Mouse (Mus musculus) fibroblast of lung, adult 2 months (primary cell): ENCODE measurements around the gene Ddx43.
A peak's percentile ranks its signal among the peaks of the same experiment; 100 is the strongest.

Experiments used
- DNase-seq: peaks from one replicate; pipeline ENCODE4 v3.0.0-alpha.2; 2011; ENCODE audit warnings: low read depth

Gene Ddx43

DNA sequence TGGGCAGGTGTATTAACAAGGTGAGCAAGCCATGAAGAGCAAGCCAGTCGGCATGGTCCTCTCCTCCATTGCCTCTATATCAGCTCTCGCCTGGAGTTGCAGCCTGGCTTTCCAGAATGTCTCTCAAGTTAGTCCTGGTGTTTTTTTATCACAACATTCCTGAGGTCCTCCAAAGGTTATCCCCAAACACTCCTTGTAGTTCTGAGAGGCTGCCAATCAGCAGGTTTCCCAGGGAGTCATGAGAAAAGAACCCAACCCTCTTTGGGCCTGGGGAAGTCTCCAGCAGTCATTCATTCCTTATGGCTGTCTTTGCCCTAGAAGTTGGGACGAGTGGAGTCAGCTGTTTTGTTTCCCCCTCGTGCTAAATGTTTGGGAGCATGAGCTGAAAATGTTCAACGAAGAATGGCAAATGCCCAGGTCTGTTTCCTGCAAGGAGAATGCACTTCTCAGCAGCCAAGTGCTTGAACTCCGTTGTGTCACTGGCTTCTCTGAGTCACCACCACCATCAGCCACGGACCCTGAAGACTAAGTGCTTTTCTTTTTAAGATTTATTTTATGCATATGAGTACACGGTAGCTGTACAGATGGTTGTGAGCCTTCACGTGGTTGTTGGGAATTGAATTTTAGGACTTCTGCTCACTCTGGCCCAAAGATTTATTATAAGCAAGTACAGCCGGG lies 22.6 kb upstream of the Ddx43 start:
- DNase-seq: no peak

GRCm38 (mm10) chr9:78374397-78374796 lies 21.2 kb upstream of the Ddx43 start:
- no peak for DNase-seq

DNA sequence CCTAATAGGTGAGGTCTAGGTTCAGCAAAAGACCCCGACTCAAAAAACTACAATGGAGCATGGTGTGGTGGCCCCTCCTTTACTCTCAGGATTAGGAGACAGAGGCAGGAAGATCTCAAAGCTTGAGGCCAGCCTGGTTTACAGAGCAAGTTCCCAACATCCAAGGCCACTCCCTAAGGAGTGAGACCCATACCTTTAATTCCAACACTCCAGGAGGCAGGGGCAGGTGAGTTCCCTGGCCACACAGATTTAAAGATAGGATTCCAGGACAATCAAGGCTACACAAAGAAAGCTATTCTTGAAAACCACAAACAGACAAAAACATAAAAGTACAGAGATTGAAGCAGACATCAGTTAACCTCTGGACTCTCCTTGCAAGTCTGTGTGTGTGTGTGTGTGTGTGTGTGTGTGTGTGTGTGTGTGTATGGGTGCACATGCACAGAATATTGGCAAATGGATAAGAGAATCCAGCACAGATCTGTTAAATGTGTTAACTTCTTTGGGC lies 20.6 kb upstream of the Ddx43 start:
- no peak for DNase-seq

- DNase-seq: no peak
Observed at GRCm38 (mm10) chr9:78375486-78375885, 20.1 kb upstream of the Ddx43 start.

GRCm38 (mm10) chr9:78377546-78377945 lies 18.0 kb upstream of the Ddx43 start:
- DNase-seq: no peak

DNA sequence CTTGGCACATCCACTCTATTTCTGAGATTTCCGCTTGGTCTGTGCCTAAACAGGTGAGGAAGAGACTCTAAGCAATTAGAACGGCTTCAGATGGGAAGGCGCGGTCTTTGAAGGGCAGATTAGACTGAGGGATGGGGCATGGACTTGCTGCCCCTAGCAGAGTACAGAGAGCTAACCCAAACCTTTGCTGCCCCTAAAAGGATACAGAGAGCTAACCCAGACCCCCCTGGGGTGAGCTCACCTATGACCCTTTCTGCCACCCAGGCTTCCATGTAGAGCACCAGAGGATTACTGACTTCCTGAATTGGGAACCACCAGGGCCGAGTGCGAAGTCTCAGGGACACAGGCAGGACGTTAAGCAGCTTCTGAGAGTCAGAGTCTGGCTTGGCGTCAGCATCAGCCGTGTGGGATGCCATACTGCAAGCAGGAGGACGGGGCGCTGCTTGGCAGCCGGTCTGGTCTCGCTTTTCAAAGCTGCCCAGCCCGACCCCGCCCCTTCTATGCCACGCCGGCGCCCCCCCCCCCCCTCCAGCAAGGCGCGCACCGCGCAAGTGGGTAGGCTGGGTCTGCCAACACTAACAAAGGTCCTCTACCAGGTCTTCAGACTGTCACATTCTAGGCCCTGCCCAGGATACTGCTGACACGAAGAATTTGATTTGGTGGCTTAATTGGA lies 17.3 kb upstream of the Ddx43 start, which contains the start of gene Ooep:
Ooep (minus strand) TSS at position 613 of the 673 bp plus-strand sequence.
- DNase-seq: no peak

GRCm38 (mm10) chr9:78385893-78386292 lies 9.7 kb upstream of the Ddx43 start:
- no peak for DNase-seq

- DNase-seq: no peak
Observed at GRCm38 (mm10) chr9:78386947-78387346, 8.6 kb upstream of the Ddx43 start.

GRCm38 (mm10) chr9:78389981-78390380 lies 5.6 kb upstream of the Ddx43 start:
- DNase-seq: peak; percentile 27

GRCm38 (mm10) chr9:78393741-78394140 lies 1.8 kb upstream of the Ddx43 start:
- DNase-seq: no peak

DNA sequence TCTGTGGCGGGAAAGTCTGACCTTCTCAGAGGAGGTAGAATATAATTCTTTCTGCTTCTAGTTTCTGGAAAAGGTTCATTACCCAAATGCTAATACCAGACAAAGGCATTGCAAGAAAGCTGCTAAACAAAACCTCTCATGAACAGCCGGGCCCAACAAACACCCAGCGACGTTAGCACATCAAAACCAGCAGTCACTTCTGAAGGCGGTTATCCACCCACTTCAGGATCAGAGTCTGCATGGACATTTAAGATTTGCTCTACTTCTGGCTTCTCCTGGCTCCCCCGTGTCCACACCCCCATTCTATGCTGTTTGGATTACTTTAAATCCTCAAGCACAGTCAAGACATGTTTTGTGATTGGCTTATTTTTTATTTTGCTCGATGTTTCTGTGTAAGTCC lies 975 bp upstream of the Ddx43 start:
- no peak for DNase-seq

- DNase-seq: no peak
Observed at GRCm38 (mm10) chr9:78395244-78395629, 340 bp upstream of the Ddx43 start.

- no peak for DNase-seq
Observed at GRCm38 (mm10) chr9:78396517-78396916, 940 bp downstream of the Ddx43 start.

- no peak for DNase-seq
Observed at GRCm38 (mm10) chr9:78400570-78400969, 5.0 kb downstream of the Ddx43 start.

GRCm38 (mm10) chr9:78401596-78401995 lies 6.0 kb downstream of the Ddx43 start:
- DNase-seq: no peak

DNA sequence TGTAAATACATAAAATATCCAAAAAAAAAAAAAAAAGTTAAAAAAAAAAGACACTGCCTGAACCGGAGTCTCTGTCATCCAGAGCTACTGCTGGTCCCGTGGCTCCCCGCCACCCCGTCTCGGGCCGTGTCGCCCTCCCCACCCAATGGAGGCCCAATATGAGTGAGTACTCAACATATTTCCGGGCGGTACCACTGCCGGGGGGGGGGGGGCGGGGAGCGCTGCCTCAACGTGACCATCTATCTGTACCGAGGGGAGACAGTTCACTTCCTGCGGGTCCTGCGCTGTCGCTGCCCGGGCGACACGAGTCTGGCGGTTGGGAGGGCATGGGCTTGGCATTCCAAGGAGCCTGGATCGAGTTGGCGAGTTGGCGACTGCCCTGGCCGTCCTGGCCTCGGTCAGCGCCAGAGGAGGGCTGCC lies 31.8 kb downstream of the Ddx43 start:
- no peak for DNase-seq

DNA sequence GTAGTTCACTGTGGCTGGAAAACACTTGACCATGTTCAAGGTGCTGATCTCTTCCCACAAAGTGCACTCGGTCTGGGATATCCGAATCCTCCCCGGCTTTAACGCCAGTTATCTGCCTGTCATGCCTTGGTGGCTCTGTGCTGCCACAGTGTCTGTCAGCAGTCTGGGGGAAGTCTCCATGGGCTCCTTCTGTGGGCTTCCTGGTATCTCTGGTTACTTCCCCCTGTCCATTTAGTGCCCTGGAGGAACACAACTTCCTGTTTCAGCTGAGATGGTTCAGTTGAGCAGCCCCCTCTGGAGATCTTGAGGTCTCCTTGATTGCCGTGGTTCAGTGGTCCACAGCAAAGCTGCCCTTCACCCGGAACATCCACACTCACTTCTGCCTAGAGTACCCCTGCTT lies 32.6 kb downstream of the Ddx43 start:
- no peak for DNase-seq

DNA sequence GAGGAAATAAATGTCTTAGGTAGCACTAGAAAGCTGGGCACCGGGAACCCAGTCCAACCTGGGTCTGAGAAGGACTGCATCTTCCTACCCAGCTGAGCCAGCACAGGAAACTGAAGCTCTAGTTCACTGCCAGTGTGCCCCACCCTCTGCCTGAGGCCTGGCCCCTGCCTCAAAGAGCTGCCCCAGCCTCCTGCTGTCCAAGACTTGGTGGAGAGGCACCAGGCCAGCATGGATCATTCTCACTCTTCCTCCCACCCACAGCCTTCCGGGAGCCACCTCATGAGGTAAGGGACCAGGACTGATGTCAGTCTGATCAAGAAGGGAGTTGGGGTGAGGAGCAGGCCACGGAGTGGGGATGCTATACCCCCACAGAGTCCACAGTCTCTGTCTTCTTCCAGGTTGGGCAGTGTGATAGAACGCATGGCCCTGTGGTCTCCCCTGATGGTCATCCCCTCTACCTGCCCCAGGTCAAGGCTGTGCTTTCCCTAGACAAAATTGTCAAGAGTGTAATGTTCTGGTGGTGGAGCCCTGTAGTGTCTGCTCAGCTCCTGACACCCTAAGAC lies 33.4 kb downstream of the Ddx43 start:
- DNase-seq: no peak

GRCm38 (mm10) chr9:78429551-78429950 lies 34.0 kb downstream of the Ddx43 start:
- no peak for DNase-seq

DNA sequence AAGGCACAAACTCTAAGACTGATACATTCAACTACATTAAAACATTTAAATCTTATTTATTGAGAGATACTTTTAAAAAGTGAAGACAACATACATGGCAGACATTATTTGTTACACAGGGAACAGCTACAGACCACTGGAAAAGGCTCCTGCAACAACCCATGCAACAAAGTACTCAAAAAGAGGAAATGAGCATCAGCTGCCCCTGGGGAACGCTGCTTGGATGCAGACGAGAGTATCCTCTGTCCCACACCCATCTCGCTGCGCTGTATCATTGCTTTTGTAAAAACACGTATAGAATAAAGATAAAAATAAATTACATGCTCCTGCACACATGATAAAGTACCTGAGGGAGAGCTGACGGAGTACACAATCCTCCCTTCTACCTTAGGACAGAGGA lies 34.9 kb downstream of the Ddx43 start:
- no peak for DNase-seq

DNA sequence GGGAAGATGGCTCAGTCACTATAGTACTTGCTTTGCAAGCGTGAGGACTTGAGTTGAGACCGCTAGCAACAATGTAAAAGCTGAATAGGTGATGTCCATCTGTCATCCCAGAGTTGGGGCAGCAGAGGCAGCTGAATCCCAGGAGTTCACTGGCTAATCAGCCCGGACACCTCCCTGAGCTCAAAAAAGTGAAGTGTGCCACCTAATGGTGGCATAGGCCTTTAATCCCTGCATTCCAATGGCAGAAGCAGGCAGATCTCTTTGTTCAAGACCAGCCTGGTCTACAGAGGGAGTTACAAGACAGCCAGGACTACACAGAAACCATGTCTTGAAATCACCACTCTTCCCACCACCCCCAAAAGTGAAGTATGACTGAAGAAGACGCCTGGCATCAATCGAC lies 36.9 kb downstream of the Ddx43 start:
- no peak for DNase-seq

DNA sequence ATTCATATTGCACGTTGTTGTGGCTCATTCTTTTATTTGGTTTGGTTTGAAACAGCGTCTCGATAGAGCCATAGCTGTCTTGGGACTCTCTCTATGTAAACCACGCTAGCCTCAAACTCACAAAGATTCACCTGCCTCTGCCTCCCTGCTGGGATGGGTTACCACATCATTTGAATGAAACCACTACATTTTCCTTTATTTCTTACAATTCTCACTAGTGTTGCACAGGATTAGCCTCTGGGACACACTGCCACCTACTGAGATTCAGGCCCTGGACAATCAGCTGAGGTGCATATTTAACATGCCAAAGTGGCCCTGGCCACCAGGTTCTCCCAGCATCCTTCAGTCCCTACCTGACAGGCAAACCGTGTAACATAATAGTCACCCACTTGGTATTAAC lies 43.8 kb downstream of the Ddx43 start:
- DNase-seq: no peak

GRCm38 (mm10) chr9:78442237-78442578 lies 46.6 kb downstream of the Ddx43 start:
- no peak for DNase-seq
